Mouse (Mus musculus): ENCODE measurements around the gene Shq1. TPM values are rescaled to one million over a fixed set of nuclear protein-coding genes. Genes with fewer than 3 reads are reported as not detected.
A peak's percentile ranks its signal among the peaks of the same experiment; 100 is the strongest.

Shq1 gene
- polyA plus RNA-seq, 1 experiment from 2014 or later, result 7.7 TPM

DNA sequence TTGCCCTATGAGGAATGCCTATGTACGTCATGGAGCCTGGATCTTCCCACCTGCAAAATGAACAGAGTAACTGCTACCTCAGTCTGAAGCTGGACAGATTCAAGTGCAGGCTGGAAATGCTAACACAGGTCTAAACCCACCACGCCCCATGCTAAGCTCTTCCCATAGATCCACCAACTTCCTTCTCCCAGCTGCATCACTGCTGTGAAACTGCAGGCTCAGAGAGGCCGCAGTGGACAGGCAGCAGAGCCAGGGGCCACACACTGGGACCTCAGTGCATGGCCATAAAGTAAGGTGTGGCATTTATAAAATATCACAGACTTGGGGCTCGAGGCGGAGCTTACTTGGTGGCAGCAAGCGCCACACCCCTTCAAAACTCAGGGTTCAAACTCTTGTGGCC, 133.0 kb downstream of the Shq1 start:
- H3K9ac ChIP-seq (ENCODE audit: low read length), result no peak overlapping the region
- no peak overlapping the region for H3K4me2 ChIP-seq (replicated peaks; ENCODE audit: low read depth)
- TF ChIP-seq EP300 (optimal IDR thresholded peaks at IDR 0.05), result no peak
- no peak for TF ChIP-seq CTCF (IDR thresholded peaks at IDR 0.05; ENCODE audit: low read depth)
- 60% methylated on average over 6 of the region's 6 CpGs for WGBS
- H3K27me3 ChIP-seq (ENCODE audit: control insufficient read depth, insufficient read depth, low read length), result no peaks in the 10 kb centered on the region
- no peak for DNase-seq (ENCODE audit: low spot score)
- no peak overlapping the region for H3K27ac ChIP-seq (replicated peaks)
- H3K36me3 ChIP-seq (ENCODE audit: control insufficient read depth, insufficient read depth, low read length), result no peaks in the 10 kb centered on the region
- ATAC-seq (ENCODE audit: low FRiP score, low TSS enrichment), result peak; percentile 28; the same call in 1 of the 2 replicates
- no peaks in the 10 kb centered on the region for H3K9me3 ChIP-seq (ENCODE audit: control insufficient read depth, low read length)
- no peak overlapping the region for H3K4me3 ChIP-seq (ENCODE audit: low read depth, low read length)
- no peaks in the 10 kb centered on the region for H3K4me1 ChIP-seq (replicated peaks; ENCODE audit: control insufficient read depth, insufficient read depth)

DNA sequence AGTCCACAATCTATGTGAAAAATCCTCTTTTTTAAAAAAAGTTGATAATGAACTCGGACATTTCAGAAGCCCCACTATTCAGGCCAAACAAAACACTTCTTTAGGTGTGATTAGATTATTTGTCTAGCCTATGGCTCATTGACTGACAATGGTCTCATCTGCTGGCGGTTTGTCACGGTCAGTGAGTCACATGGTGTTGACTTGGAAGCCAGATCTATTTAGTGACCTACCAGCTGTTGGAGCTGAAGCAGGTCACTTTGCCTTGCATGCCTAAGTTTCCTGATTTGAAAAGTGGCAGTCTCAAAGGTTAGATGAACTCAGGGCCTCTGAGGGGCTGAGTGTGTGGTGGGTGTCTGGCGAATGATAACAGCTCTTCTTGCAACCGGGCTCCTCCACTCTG, 133.9 kb downstream of the Shq1 start:
- 76% methylated on average over 5 of the region's 5 CpGs for WGBS
- TF ChIP-seq EP300 (optimal IDR thresholded peaks at IDR 0.05), result no peak
- TF ChIP-seq CTCF (IDR thresholded peaks at IDR 0.05; ENCODE audit: low read depth), result no peak

GRCm38 (mm10) chr6:100533364-100533763, 137.6 kb downstream of the Shq1 start:
- no peak overlapping the region for H3K9ac ChIP-seq (ENCODE audit: low read length)
- no peak for TF ChIP-seq EP300 (optimal IDR thresholded peaks at IDR 0.05)
- TF ChIP-seq CTCF (IDR thresholded peaks at IDR 0.05; ENCODE audit: low read depth), result no peak
- H3K4me1 ChIP-seq (replicated peaks; ENCODE audit: control insufficient read depth, insufficient read depth), result no peaks in the 10 kb centered on the region
- H3K36me3 ChIP-seq (ENCODE audit: control insufficient read depth, insufficient read depth, low read length), result no peaks in the 10 kb centered on the region
- no peak overlapping the region for H3K4me3 ChIP-seq (ENCODE audit: low read depth, low read length)
- H3K9me3 ChIP-seq (ENCODE audit: control insufficient read depth, low read length), result no peaks in the 10 kb centered on the region
- ATAC-seq (ENCODE audit: low FRiP score, low TSS enrichment) (no peak), DNase-seq (ENCODE audit: low spot score) (no peak)
- WGBS, result 45% methylated on average over 6 of the region's 7 CpGs
- H3K27ac ChIP-seq (replicated peaks), result 0 out of 2 replicates have a peak overlapping the region, but pooled peaks have one; percentile 2
- H3K27me3 ChIP-seq (ENCODE audit: control insufficient read depth, insufficient read depth, low read length), result no peaks in the 10 kb centered on the region
- no peak overlapping the region for H3K4me2 ChIP-seq (replicated peaks; ENCODE audit: low read depth)

More for the DNA sequence above, 133.9 kb downstream of the Shq1 start:
- no peaks in the 10 kb centered on the region for H3K36me3 ChIP-seq (ENCODE audit: control insufficient read depth, insufficient read depth, low read length)
- H3K4me1 ChIP-seq (replicated peaks; ENCODE audit: control insufficient read depth, insufficient read depth), result no peaks in the 10 kb centered on the region
- no peak overlapping the region for H3K4me3 ChIP-seq (ENCODE audit: low read depth, low read length)
- no peaks in the 10 kb centered on the region for H3K27me3 ChIP-seq (ENCODE audit: control insufficient read depth, insufficient read depth, low read length)
- DNase-seq (ENCODE audit: low spot score) (no peak), ATAC-seq (ENCODE audit: low FRiP score, low TSS enrichment) (no peak)
- no peaks in the 10 kb centered on the region for H3K9me3 ChIP-seq (ENCODE audit: control insufficient read depth, low read length)
- no peak overlapping the region for H3K27ac ChIP-seq (replicated peaks)
- no peak overlapping the region for H3K9ac ChIP-seq (ENCODE audit: low read length)
- H3K4me2 ChIP-seq (replicated peaks; ENCODE audit: low read depth), result no peak overlapping the region

- H3K9me3 ChIP-seq (ENCODE audit: control insufficient read depth, low read length), result no peaks in the 10 kb centered on the region
- no peaks in the 10 kb centered on the region for H3K27me3 ChIP-seq (ENCODE audit: control insufficient read depth, insufficient read depth, low read length)
- ATAC-seq (ENCODE audit: low FRiP score, low TSS enrichment), result no peak
- no peaks in the 10 kb centered on the region for H3K4me1 ChIP-seq (replicated peaks; ENCODE audit: control insufficient read depth, insufficient read depth)
- H3K4me2 ChIP-seq (replicated peaks; ENCODE audit: low read depth), result no peak overlapping the region
- H3K27ac ChIP-seq (replicated peaks), result no peak overlapping the region
- H3K4me3 ChIP-seq (ENCODE audit: low read depth, low read length), result no peak overlapping the region
- H3K9ac ChIP-seq (ENCODE audit: low read length), result no peak overlapping the region
- no peak for TF ChIP-seq EP300 (optimal IDR thresholded peaks at IDR 0.05)
- no peak for TF ChIP-seq CTCF (IDR thresholded peaks at IDR 0.05; ENCODE audit: low read depth)
- 81% methylated on average over 8 of the region's 8 CpGs for WGBS
- H3K36me3 ChIP-seq (ENCODE audit: control insufficient read depth, insufficient read depth, low read length), result no peaks in the 10 kb centered on the region
- no peak for DNase-seq (ENCODE audit: low spot score)
These were observed 138.6 kb downstream of the Shq1 start for GRCm38 (mm10) chr6:100532326-100532725.

GRCm38 (mm10) chr6:100529673-100530072, 141.3 kb downstream of the Shq1 start:
- Histone ChIP-seq H3K9ac (ENCODE audit: low read length) (no peak overlapping the region), H3K36me3 (ENCODE audit: control insufficient read depth, insufficient read depth, low read length) (no peaks in the 10 kb centered on the region), H3K4me3 (ENCODE audit: low read depth, low read length) (no peak overlapping the region), H3K27ac (replicated peaks) (no peak overlapping the region), H3K9me3 (ENCODE audit: control insufficient read depth, low read length) (no peaks in the 10 kb centered on the region), H3K4me2 (replicated peaks; ENCODE audit: low read depth) (no peak overlapping the region), H3K4me1 (replicated peaks; ENCODE audit: control insufficient read depth, insufficient read depth) (0 out of 2 replicates have a peak, but pooled peaks cover 3% of the 10 kb centered on the region), H3K27me3 (ENCODE audit: control insufficient read depth, insufficient read depth, low read length) (no peaks in the 10 kb centered on the region)
- DNase-seq (ENCODE audit: low spot score), result no peak
- TF ChIP-seq EP300 (optimal IDR thresholded peaks at IDR 0.05) (no peak), CTCF (IDR thresholded peaks at IDR 0.05; ENCODE audit: low read depth) (no peak)
- no peak for ATAC-seq (ENCODE audit: low FRiP score, low TSS enrichment)
- 65% methylated on average over 3 of the region's 3 CpGs for WGBS

DNA sequence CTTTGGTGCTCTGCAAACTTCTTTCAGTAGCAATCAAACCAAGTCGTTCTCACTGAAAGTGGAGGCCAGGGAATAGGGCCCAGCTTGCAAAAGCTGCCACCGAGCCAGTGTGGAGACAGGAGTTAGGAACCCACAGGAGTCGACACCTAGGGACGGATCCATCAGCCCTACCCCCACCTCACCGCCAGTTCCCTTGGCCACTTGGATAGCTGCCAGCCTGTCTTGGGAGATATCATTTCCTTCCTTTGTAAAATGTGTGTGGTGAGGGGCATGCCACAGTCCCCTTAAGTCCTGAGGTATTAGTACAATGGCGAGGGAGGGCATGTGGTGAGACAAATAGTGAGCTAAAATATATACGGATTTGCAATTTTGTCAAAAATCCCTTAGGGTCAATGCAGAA, 142.4 kb downstream of the Shq1 start:
- DNase-seq (ENCODE audit: low spot score) (no peak), ATAC-seq (ENCODE audit: low FRiP score, low TSS enrichment) (no peak)
- Histone ChIP-seq H3K9ac (ENCODE audit: low read length) (no peak overlapping the region), H3K27ac (replicated peaks) (no peak overlapping the region), H3K27me3 (ENCODE audit: control insufficient read depth, insufficient read depth, low read length) (no peaks in the 10 kb centered on the region), H3K9me3 (ENCODE audit: control insufficient read depth, low read length) (no peaks in the 10 kb centered on the region), H3K36me3 (ENCODE audit: control insufficient read depth, insufficient read depth, low read length) (no peaks in the 10 kb centered on the region), H3K4me3 (ENCODE audit: low read depth, low read length) (no peak overlapping the region), H3K4me1 (replicated peaks; ENCODE audit: control insufficient read depth, insufficient read depth) (0 out of 2 replicates have a peak, but pooled peaks cover 3% of the 10 kb centered on the region), H3K4me2 (replicated peaks; ENCODE audit: low read depth) (no peak overlapping the region)
- TF ChIP-seq EP300 (optimal IDR thresholded peaks at IDR 0.05) (no peak), CTCF (IDR thresholded peaks at IDR 0.05; ENCODE audit: low read depth) (no peak)
- 50% methylated on average over 7 of the region's 7 CpGs for WGBS
